Mouse (Mus musculus) thymus, postnatal 0 days (tissue): ENCODE measurements around the gene Gen1. TPM values are rescaled to one million over a fixed set of nuclear protein-coding genes. Genes with fewer than 3 reads are reported as not detected.

Experiments used
- DNase-seq: peaks from one replicate; pipeline ENCODE4 v3.0.0-alpha.2; 2015; ENCODE audit warnings: low spot score
- polyA plus RNA-seq: library from polyadenylated mRNA; unstranded; fragments of >200 nt; fragmentation: Nextera tagmentation; extraction: Ambion mirVana; gene quantifications from 2 replicates; pipeline ENCODE4 v1.2.1, GENCODE M21; 2015

The Gen1 gene
- polyA plus RNA-seq, result 6.5 and 7.5 TPM in 2 replicates

DNA sequence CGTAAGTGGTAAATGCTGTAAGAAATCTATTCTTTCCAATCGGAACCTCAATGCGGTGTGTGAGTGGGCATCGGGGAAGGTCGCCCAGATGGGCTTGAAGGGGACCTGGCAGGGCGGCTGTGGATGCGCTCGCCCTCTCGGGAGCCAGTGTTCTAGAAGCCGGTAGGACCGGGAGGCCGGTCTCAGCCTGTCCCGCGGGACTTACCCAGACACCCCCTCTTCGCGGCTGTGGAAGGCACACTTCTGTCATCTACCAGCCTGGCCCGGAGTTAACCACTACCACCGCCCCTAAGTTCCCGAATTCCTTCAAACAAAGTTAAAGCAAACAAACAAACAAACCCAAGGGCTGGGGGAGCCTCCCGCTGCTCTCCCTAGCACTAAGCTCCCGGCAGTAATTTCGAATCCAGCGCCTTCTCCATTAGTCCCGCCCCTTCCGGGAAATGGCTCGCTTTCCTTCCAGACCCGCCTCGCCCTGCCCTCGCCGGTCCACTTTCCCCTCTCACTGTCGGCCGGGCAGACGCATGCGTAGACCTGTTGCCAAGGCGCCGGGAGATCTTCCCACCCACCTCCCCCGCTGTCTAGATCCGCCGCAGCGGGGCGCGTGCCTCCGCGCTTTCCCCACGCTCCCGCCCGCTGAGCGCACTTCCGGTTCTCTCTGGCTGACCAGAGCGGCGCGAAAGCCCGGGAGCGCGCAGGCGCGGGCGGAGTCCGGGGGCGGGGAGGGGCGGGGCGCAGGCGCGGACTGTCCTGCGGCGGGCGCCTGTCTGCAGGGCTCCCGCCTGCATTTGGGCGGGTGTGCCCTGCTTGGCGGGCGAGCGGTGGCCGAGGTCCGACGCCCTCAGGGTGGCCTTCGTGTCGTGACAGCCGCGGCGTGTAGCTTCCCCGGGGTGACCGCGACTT is at the start of gene Gen1, which contains the start of gene Smc6:
Gen1 (minus strand) TSS at position 420 of the 900 bp plus-strand sequence.
Smc6 (plus strand) TSS at position 505 of the 900 bp plus-strand sequence.
- DNase-seq, result peak; percentile 87

DNA sequence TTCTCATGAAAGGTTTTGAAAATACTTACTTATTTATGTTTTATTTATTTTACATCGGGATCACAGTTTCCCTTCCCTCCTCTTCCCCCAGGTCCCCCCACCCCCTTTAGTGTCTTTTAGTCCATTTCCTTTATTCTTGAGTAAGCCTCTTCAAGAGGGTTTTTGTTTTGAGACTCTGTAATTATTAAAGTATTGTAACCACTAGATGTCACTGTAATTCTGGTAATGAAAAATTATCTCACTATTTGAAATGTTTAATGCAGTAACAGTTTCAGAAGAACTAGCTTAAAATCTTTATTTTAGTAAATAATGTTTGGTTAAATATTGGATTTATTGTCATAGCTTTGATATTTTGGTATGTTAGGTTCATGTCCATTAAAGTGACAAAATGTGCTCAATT is 48.2 kb upstream of the Gen1 start:
- DNase-seq, result no peak

GRCm38 (mm10) chr12:11311106-11311505 is 45.5 kb upstream of the Gen1 start:
- no peak for DNase-seq

DNA sequence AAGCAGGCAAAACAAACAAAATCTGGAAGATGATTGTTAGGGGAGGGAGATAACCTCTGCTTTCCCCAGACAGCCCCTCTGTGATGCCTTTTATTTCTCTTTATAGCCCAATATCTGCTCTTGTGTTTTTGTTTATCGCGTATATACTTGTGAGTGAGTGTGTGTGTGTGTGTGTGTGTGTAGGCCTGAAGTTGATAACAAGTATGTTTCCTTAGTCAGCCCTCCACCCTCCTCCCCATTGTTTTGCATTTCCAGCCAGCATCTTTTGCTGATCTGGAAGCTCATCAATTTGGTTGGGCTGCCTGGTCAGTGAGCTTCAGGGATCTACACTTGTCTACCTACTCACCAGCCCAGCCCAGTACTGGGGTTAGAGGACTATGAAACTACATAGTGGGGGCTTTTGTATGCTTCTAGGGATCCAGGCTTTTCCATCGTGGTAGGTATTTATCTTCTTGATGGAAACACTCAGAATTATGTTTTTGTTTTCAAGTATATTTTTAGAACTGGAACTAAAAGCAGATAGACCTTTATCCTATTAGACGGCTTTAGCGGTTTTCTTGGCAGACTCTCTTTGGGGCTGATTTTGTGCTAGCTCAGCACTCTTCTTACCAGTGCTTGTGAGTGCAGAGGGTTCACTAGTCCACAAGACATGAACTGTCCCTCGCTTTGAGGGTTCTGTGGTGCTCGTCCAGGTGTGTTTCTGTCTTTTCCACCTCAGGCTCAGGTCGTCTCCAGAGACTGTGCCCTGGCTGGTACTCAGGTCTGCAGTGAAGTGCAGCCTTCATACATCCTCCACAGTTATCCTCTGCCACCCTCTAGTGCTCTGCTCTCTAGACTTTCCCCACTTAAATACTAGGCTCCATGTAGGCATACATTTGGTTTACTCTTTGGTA is 41.4 kb upstream of the Gen1 start:
- DNase-seq, result no peak

GRCm38 (mm10) chr12:11300858-11301257 is 35.3 kb upstream of the Gen1 start:
- no peak for DNase-seq

DNA sequence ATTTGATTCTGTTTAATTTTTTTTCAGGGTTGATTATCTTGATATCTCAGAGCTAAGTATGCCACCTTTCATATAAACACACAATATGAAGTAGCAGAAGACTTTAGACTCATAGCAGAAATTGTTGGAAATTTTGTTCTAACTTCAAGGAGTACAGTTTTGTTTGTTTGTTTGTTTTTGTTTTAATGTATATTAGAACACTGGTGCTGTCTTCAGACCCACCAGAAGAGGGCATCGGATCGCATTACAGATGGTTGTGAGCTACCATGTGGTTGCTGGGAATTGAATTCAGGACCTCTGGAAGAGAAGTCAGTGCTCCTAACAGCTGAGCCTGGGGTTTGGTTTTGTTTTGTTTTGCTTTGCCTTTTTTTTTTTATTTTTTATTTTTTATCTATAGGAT is 20.8 kb upstream of the Gen1 start:
- no peak for DNase-seq

GRCm38 (mm10) chr12:11281584-11281983 is 16.0 kb upstream of the Gen1 start:
- DNase-seq, result no peak

DNA sequence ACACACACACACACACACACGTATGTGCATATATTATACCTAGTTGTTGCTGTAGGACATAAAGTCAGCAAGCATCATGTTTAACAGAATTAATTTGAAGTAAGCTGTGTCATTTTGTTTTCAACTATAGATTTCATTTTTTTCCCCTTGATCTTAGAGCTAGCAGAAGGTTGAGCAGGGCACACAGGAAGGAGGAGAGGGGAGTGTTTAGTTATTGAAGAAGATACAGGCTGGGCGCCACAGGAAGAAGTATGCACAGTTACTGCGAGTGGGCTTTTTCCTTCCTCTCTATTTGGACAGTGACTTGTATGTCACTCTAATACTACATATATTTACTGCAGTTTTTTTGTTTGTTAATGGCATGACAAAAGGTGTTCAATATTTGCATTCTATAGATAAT is 14.3 kb upstream of the Gen1 start:
- DNase-seq, result no peak

GRCm38 (mm10) chr12:11277207-11277606 is 11.6 kb upstream of the Gen1 start:
- DNase-seq, result no peak

DNA sequence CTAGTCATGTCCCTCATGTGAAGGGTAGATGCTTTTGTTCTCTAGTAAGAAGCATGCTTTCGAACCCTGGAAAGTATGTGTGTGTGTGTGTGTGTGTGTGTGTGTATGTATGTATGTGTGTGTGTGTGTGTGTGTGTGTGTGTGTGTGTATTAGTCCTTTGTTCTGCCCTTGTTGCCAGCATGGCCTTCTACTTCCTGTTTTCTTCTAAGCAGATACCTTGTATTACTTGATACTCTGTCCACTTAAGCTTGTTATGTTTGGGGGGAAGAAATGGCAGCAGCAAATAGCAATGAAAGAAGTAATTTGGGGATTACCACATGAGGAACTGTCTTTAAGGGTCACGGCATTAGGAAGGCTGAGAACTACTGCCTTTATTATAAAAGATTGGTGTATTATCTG is 11.0 kb upstream of the Gen1 start:
- no peak for DNase-seq

- no peak for DNase-seq
These were observed 7.6 kb upstream of the Gen1 start for GRCm38 (mm10) chr12:11273185-11273584.

- no peak for DNase-seq
These were observed 7.0 kb upstream of the Gen1 start for GRCm38 (mm10) chr12:11272568-11272967.

GRCm38 (mm10) chr12:11267030-11267429 is 1.4 kb upstream of the Gen1 start:
- no peak for DNase-seq

DNA sequence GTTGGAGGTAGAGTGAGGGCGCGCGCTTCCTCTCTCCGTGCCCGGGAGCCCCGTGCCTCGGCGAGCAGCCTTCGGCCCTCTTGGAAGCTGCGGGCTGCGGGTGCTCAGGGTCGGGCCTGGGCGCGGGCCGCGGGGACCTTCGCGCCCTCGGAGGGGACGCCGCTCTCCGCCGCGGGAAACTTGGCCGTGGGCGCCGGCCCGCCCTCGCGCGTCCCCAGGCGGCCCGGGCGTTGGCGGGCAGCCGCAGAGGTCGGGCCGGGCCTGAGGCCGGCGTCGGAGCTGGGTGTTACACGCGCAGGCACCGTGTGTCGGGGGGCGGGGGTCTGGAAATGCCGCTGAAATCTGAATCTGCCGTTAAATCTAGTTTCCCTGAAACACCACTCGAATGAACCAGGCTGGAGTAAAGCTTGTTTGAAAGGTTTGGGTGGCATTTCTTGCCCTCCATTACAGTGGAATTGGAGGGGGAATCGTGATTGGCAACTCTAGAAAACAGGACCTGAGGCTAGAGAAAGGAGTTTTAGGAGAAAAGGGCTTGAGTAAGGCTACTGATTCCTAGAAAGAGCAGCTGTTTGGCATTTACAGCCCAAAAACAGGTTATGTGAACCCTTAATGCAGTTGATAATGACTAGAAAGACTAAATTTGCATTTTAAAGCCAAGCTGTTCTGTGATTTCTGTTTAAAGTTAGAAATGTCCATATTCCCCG is 833 bp upstream of the Gen1 start:
- DNase-seq, result peak; percentile 6

DNA sequence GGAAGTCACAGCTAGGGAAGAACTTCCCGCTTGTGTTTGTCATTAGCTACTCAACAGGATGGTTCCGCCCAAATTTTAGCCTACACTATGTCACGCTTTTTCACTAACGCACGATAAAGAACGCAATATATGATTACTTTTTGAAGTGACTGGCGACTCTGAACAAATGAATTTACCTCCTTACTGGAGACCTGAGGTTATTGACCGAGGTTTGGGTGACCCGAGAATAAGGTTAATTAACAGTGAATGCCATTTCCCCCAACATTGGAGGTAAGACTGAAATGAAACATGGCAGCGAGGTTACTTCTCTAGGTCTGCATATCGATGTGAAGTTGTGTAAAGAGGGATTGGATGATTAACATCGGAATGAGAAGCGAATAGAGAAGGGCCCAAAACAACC is 706 bp downstream of the Gen1 start:
- no peak for DNase-seq

DNA sequence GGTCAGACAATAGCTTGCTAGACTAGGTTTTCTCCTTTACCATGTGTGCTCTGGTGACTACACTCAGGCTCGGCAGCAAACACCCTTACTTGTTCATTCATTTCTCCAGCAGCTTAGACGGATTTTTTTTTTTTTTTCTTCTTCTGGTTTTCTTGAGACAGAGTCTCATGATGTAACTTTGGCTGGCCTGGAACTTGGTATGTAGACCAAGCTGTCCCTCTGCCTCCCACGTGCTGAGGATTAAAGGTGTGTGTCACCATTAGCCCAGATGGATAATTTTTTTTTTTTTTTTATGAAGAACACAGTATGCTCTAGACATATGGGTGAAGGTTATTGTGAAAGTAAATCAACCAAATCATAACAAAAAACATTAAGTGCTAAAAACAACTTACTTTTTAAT is 15.3 kb downstream of the Gen1 start:
- DNase-seq, result no peak

- no peak for DNase-seq
These were observed 18.1 kb downstream of the Gen1 start for GRCm38 (mm10) chr12:11247460-11247859.

GRCm38 (mm10) chr12:11235996-11236395 is 29.6 kb downstream of the Gen1 start:
- no peak for DNase-seq

DNA sequence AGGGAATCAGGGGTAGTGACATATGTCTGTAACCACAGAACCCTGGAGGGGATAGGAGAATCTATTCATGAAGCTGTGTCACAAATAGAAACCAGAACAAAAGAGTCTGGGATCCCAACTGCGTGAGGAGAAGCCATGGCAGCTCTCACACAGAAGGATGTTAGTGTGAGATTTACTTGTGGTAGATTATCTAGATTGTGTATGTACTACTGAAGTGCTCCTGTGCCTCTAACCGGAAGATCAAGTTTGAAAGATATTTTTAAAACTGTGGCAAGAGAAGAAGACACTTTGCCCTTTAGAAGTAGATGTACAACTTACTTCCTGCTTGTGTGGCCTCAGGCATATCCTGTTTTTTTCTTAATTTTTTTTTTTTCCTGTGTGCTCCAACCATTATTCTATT is 35.3 kb downstream of the Gen1 start:
- DNase-seq, result peak; percentile 57

DNA sequence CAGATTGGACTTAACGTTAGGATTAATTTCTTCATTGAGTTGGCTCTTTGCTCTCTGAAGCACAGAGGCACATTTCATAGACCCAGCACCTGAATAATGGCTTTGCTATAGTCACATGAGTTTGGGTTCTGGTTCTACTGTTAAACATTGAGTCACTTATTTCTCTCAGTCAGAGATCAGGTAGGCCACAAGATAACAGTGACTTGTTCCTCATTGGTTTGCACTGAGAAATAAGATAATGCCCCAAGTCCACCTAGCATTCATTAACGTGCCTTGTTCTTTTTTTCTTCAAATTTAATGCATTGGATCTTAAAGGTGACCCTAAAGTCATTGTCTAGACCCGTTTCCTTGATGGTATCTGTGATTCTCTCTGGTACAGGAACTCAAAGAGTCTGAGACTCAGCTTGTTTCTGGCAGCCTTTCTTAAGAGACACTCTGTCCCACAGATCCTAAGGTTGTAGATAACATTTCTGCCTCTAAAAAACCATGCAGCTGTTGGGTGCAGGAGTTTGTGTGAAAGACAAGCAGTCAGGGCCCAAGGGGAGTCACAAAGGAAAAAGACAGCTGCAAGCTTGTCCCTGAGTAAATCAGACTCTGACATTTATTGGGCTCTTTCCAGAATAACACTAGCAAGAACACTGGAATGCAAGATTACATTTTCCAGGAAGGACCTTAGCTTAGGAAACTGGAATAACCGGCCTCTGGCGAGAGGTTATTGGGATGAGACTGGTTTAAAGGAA is 38.9 kb downstream of the Gen1 start:
- no peak for DNase-seq

DNA sequence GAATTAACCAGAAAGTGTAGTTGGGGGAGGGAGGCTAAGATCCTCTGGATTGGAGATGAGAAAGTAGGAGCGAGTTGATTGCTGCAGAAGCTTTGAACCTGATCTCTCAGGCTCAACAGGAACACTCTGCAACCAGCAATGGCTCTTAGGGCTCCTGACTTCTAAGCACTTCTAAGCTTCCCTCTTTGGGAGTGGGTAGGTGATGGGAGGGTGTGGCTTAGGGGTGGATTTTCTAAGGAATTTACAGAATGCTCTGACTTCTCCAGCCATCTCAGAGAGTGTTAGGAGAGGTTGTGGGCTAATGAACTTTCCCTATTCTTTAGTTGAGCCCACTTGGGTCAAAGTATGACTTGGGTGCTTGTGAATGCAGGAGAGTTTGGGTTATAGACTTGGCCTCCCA is 39.5 kb downstream of the Gen1 start:
- DNase-seq, result no peak
